Mouse (Mus musculus) midbrain, embryonic 13.5 days (tissue): ENCODE results near the gene Dsp. TPM values are rescaled to one million over a fixed set of nuclear protein-coding genes. Genes with fewer than 3 reads are reported as not detected.

Experiments
- ATAC-seq: fragments of 200-750 bp; cut with Nextera tagmentation; 2 replicates; pipeline ENCODE4 v1.8.0; 2017; ENCODE audit warnings: mild to moderate bottlenecking, moderate TSS enrichment, moderate library complexity
- H3K27ac ChIP-seq: fragments of 300-500 bp; sonication (generic); 2 replicates; pipeline ENCODE4 v1.5.1; 2015; ENCODE audit warnings: inconsistent platforms, mild to moderate bottlenecking, moderate library complexity
- H3K27me3 ChIP-seq: fragments of 300-500 bp; sonication (generic); 2 replicates; pipeline ENCODE4 v1.6.1; 2015; ENCODE audit warnings: mild to moderate bottlenecking, inconsistent platforms
- H3K36me3 ChIP-seq: fragments of 300-500 bp; sonication (generic); 2 replicates; pipeline ENCODE4 v1.6.1; 2015; ENCODE audit warnings: mild to moderate bottlenecking, inconsistent platforms
- H3K4me1 ChIP-seq: fragments of 300-500 bp; sonication (generic); replicated peaks from 2 replicates; pipeline ENCODE4 v1.6.1; 2015; ENCODE audit warnings: inconsistent platforms
- H3K4me2 ChIP-seq: fragments of 300-500 bp; sonication (generic); replicated peaks from 2 replicates; pipeline ENCODE4 v1.6.1; 2015; ENCODE audit warnings: moderate library complexity, mild to moderate bottlenecking, inconsistent platforms
- H3K4me3 ChIP-seq: fragments of 300-500 bp; sonication (generic); replicated peaks from 2 replicates; pipeline ENCODE4 v1.5.1; 2015; ENCODE audit warnings: mild to moderate bottlenecking, inconsistent platforms
- H3K9ac ChIP-seq: fragments of 300-500 bp; sonication (generic); replicated peaks from 2 replicates; pipeline ENCODE4 v1.6.1; 2015; ENCODE audit warnings: mild to moderate bottlenecking, inconsistent platforms
- H3K9me3 ChIP-seq: fragments of 300-500 bp; sonication (generic); 2 replicates; pipeline ENCODE4 v1.6.1; 2016; ENCODE audit warnings: mild to moderate bottlenecking, inconsistent platforms
- WGBS: fragments of 180-500 bp; shearing (Covaris S2); methylation state at CpG from one replicate; pipeline ENCODE4 v1.1.7; 2015; 5-methylcytosine and 5-hydroxymethylcytosine counted together
- polyA plus RNA-seq: library from polyadenylated mRNA; unstranded; fragments of >200 nt; fragmentation: Nextera tagmentation; extraction: Ambion mirVana; gene quantifications from 2 replicates; pipeline ENCODE4 v1.2.1, GENCODE M21; 2015

Gene Dsp
- polyA plus RNA-seq, 1 experiment from 2014 or later: 0.09 TPM

GRCm38 (mm10) chr13:38144962-38145713, 6.0 kb upstream of the Dsp start:
- H3K4me3 ChIP-seq: no peak overlapping the region
- no peaks in the 10 kb centered on the region for H3K4me1 ChIP-seq
- H3K9ac ChIP-seq: no peak overlapping the region
- peaks cover 49% of the 10 kb centered on the region for H3K27me3 ChIP-seq
- no peaks in the 10 kb centered on the region for H3K9me3 ChIP-seq
- no peak for ATAC-seq
- no peak overlapping the region for H3K27ac ChIP-seq
- H3K36me3 ChIP-seq: no peaks in the 10 kb centered on the region
- WGBS: 13% methylated on average over 20 of the region's 20 CpGs
- peak overlapping the region; percentile 2; the same call in 1 of the 2 replicates for H3K4me2 ChIP-seq

GRCm38 (mm10) chr13:38148348-38148747, 2.7 kb upstream of the Dsp start:
- Histone ChIP-seq H3K27ac (no peak overlapping the region), H3K4me1 (peaks cover 21% of the 10 kb centered on the region), H3K27me3 (peaks cover 79% of the 10 kb centered on the region), H3K36me3 (no peaks in the 10 kb centered on the region), H3K9me3 (no peaks in the 10 kb centered on the region), H3K9ac (no peak overlapping the region), H3K4me2 (no peak overlapping the region), H3K4me3 (no peak overlapping the region)
- ATAC-seq: no peak
- 64% methylated on average over 3 of the region's 3 CpGs for WGBS

- WGBS: under 1% methylated on average over 43 of the region's 49 CpGs
- H3K4me2 ChIP-seq: peak overlapping the region; percentile 69
- peak; percentile 70 for ATAC-seq
- peaks cover 95% of the 10 kb centered on the region for H3K27me3 ChIP-seq
- H3K9ac ChIP-seq: peak overlapping the region; percentile 43; the same call in 1 of the 2 replicates
- H3K9me3 ChIP-seq: no peaks in the 10 kb centered on the region
- H3K4me1 ChIP-seq: peaks cover 21% of the 10 kb centered on the region
- H3K27ac ChIP-seq: no peak overlapping the region
- peak overlapping the region; percentile 41 for H3K4me3 ChIP-seq
- no peaks in the 10 kb centered on the region for H3K36me3 ChIP-seq
Measured at GRCm38 (mm10) chr13:38151671-38152428, 756 bp downstream of the Dsp start.

GRCm38 (mm10) chr13:38152429-38153035, 1.4 kb downstream of the Dsp start:
- WGBS: under 1% methylated on average over 31 of the region's 31 CpGs
- peaks cover 21% of the 10 kb centered on the region for H3K4me1 ChIP-seq
- H3K9me3 ChIP-seq: no peaks in the 10 kb centered on the region
- peaks cover 94% of the 10 kb centered on the region for H3K27me3 ChIP-seq
- peak overlapping the region; percentile 69 for H3K4me2 ChIP-seq
- no peak overlapping the region for H3K9ac ChIP-seq
- no peaks in the 10 kb centered on the region for H3K36me3 ChIP-seq
- peak overlapping the region; percentile 41 for H3K4me3 ChIP-seq
- ATAC-seq: peak; percentile 51; the same call in 1 of the 2 replicates
- H3K27ac ChIP-seq: no peak overlapping the region

GRCm38 (mm10) chr13:38155523-38155922, 4.4 kb downstream of the Dsp start:
- Histone ChIP-seq H3K9ac (no peak overlapping the region), H3K4me1 (peaks cover 21% of the 10 kb centered on the region), H3K27ac (no peak overlapping the region), H3K9me3 (no peaks in the 10 kb centered on the region), H3K27me3 (peaks cover 81% of the 10 kb centered on the region), H3K36me3 (no peaks in the 10 kb centered on the region), H3K4me3 (no peak overlapping the region), H3K4me2 (no peak overlapping the region)
- WGBS: 0% methylated on average over 2 of the region's 2 CpGs
- ATAC-seq: no peak

GRCm38 (mm10) chr13:38157635-38158034, 6.5 kb downstream of the Dsp start:
- Histone ChIP-seq H3K27me3 (peaks cover 63% of the 10 kb centered on the region), H3K27ac (no peak overlapping the region), H3K9me3 (no peaks in the 10 kb centered on the region), H3K4me3 (no peak overlapping the region), H3K36me3 (no peaks in the 10 kb centered on the region), H3K9ac (no peak overlapping the region), H3K4me2 (no peak overlapping the region), H3K4me1 (peaks cover 2% of the 10 kb centered on the region)
- WGBS: 24% methylated on average over 6 of the region's 6 CpGs
- ATAC-seq: no peak

- no peak overlapping the region for H3K4me2 ChIP-seq
- H3K9ac ChIP-seq: no peak overlapping the region
- no peak overlapping the region for H3K27ac ChIP-seq
- WGBS: 69% methylated on average over 2 of the region's 2 CpGs
- no peaks in the 10 kb centered on the region for H3K4me1 ChIP-seq
- H3K36me3 ChIP-seq: no peaks in the 10 kb centered on the region
- ATAC-seq: no peak
- no peak overlapping the region for H3K4me3 ChIP-seq
- no peaks in the 10 kb centered on the region for H3K9me3 ChIP-seq
- H3K27me3 ChIP-seq: peaks cover 21% of the 10 kb centered on the region
Measured at GRCm38 (mm10) chr13:38162002-38162401, 10.9 kb downstream of the Dsp start.

GRCm38 (mm10) chr13:38162668-38163067, 11.6 kb downstream of the Dsp start:
- no peaks in the 10 kb centered on the region for H3K9me3 ChIP-seq
- 61% methylated on average over 11 of the region's 11 CpGs for WGBS
- peaks cover 16% of the 10 kb centered on the region for H3K27me3 ChIP-seq
- no peak overlapping the region for H3K27ac ChIP-seq
- H3K9ac ChIP-seq: no peak overlapping the region
- no peak for ATAC-seq
- no peak overlapping the region for H3K4me3 ChIP-seq
- no peaks in the 10 kb centered on the region for H3K4me1 ChIP-seq
- H3K4me2 ChIP-seq: no peak overlapping the region
- no peaks in the 10 kb centered on the region for H3K36me3 ChIP-seq

GRCm38 (mm10) chr13:38164932-38165331, 13.8 kb downstream of the Dsp start:
- Histone ChIP-seq H3K9ac (no peak overlapping the region), H3K4me2 (no peak overlapping the region), H3K4me1 (no peaks in the 10 kb centered on the region), H3K9me3 (no peaks in the 10 kb centered on the region), H3K27me3 (0 out of 2 replicates have a peak, but pooled peaks cover 3% of the 10 kb centered on the region), H3K4me3 (no peak overlapping the region), H3K27ac (no peak overlapping the region), H3K36me3 (no peaks in the 10 kb centered on the region)
- WGBS: 88% methylated on average over 11 of the region's 11 CpGs
- no peak for ATAC-seq

GRCm38 (mm10) chr13:38167056-38167455, 16.0 kb downstream of the Dsp start:
- WGBS: 93% methylated on average over 3 of the region's 3 CpGs
- Histone ChIP-seq H3K27ac (no peak overlapping the region), H3K4me3 (no peak overlapping the region), H3K9ac (no peak overlapping the region), H3K27me3 (no peaks in the 10 kb centered on the region), H3K4me1 (no peaks in the 10 kb centered on the region), H3K4me2 (no peak overlapping the region), H3K9me3 (no peaks in the 10 kb centered on the region), H3K36me3 (no peaks in the 10 kb centered on the region)
- no peak for ATAC-seq

- no peak for ATAC-seq
- Histone ChIP-seq H3K27me3 (no peaks in the 10 kb centered on the region), H3K36me3 (no peaks in the 10 kb centered on the region), H3K27ac (no peak overlapping the region), H3K4me2 (no peak overlapping the region), H3K9me3 (no peaks in the 10 kb centered on the region), H3K9ac (no peak overlapping the region), H3K4me3 (no peak overlapping the region), H3K4me1 (no peaks in the 10 kb centered on the region)
- WGBS: 69% methylated on average over 4 of the region's 4 CpGs
Measured at GRCm38 (mm10) chr13:38170707-38171144, 19.6 kb downstream of the Dsp start.

GRCm38 (mm10) chr13:38193406-38193805, 42.3 kb downstream of the Dsp start:
- H3K4me3 ChIP-seq: no peak overlapping the region
- H3K27me3 ChIP-seq: no peaks in the 10 kb centered on the region
- no peak overlapping the region for H3K9ac ChIP-seq
- H3K9me3 ChIP-seq: peaks cover 17% of the 10 kb centered on the region
- 90% methylated on average over 10 of the region's 10 CpGs for WGBS
- no peaks in the 10 kb centered on the region for H3K36me3 ChIP-seq
- H3K27ac ChIP-seq: no peak overlapping the region
- H3K4me2 ChIP-seq: no peak overlapping the region
- H3K4me1 ChIP-seq: no peaks in the 10 kb centered on the region
- no peak for ATAC-seq
